Mouse (Mus musculus): Measurements from ENCODE around the gene Col4a2.

DNA sequence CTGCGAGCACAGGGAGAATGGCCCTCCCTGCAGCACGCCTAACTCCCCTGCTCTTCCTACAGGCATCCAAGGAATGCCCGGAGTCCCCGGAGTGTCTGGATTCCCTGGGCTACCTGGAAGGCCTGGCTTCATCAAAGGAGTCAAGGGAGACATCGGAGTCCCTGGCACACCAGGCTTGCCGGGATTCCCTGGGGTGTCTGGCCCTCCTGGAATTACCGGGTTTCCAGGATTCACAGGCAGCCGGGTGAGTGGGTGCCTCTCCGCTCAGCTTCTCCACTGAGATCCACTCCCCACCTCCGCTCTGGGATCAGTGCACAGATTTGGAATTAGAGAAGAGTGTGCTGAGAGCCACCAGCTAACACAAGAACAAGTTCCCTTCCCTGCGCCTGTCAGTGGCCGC, 125.3 kb downstream of the Col4a2 start:
- TF ChIP-seq GATA1 (IDR thresholded peaks at IDR 0.05; ENCODE audit: low read length) (no peak), TAL1 (IDR thresholded peaks at IDR 0.05; ENCODE audit: low read length) (no peak)

Data from erythroblast, embryonic 14.5 days (primary cell).